Mouse (Mus musculus) monocyte, adult 2 months (primary cell): Measurements from ENCODE around the gene Zbtb22.
A peak's percentile ranks its signal among the peaks of the same experiment; 100 is the strongest.
"Not testable (repeated sequence)": the region's sequence is repeated elsewhere in the genome, so short reads cannot be mapped to it uniquely, and the experiment has no call there.

Experiments
- DNase-seq, 2 experiments: peaks; one replicate each; pipeline ENCODE4 v3.0.0; 2022; ENCODE audit warnings: low spot score in 2 of 2, low read depth in 1 of 2

Zbtb22 gene

DNA sequence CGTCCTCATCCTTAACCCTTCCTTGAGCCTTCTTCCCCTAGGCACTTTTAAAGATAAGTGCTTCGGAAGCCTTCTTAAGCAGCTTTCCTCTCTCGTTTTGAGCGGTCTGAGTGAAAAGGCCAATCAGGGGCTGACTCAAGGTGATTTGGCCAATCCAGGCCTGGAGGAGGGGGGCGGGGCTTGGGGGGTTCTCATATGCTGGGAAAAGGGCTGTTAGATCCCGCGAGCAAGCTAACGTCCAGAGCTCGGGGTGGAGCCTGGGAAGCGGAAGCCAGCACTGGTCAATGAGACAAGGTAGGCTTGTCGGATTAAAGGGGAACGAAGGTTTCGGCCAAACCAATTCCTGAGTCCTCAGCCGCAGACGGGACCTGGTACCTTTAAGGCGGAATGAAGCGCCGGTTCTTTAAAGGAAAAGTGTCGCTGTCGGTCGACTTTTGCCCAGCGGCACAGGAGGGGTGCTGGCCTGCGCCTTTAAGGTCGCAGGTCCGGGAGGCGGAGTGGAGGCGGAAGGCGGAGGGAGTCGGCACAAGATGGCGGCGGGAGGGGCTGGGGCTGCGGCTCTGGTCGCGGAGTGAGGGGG is at the start of gene Zbtb22, which contains the start of gene Tapbp:
TSS of gene Zbtb22 (plus strand) at position 234 of the 580 bp plus-strand sequence.
TSS of gene Tapbp (plus strand) at position 229 of the 580 bp plus-strand sequence.
- peak; percentile 89 to 94 for DNase-seq

DNA sequence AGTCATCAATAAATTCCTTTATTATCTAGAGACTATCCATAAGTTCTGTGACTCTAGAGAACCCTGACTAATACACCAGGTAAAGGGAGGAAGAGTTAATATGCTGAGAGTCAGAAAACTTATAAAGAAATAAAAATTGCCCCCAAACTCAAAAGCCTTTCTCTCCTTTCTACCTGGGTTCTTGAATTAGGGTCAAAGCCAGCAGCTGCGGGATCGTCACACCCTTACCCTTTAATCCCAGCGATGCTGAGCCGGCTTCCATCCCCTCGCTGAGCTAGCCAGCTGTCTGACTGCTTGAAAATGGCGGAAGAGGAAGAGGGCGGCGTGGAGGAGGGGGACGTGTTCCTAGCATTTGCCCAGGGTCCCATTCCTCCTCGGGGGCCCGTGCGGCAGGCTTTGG is 42.2 kb upstream of the Zbtb22 start, which contains the start of gene Gm7029:
TSS of gene Gm7029 (plus strand) at position 301 of the 400 bp plus-strand sequence.
- not testable (repeated sequence) for DNase-seq

DNA sequence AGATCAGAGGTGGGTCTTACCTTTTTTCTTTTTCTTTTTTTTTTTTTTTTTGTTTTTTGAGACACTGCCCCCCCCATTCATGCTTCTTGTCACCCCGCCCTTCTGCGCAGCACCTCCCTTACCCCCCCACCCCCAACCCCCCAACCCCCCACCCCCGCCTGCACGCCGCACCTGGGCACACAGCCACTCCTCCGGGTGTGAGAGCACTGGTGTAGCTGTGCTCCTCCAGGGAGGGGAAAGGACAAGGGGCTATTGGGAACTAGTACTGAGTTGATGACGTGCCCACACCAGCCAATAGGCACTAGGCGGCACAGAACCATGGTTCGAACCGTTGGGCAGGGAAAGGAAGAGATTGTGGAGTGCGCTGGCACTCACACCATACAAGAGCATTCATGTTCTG is 41.3 kb upstream of the Zbtb22 start:
- DNase-seq, result no peak

DNA sequence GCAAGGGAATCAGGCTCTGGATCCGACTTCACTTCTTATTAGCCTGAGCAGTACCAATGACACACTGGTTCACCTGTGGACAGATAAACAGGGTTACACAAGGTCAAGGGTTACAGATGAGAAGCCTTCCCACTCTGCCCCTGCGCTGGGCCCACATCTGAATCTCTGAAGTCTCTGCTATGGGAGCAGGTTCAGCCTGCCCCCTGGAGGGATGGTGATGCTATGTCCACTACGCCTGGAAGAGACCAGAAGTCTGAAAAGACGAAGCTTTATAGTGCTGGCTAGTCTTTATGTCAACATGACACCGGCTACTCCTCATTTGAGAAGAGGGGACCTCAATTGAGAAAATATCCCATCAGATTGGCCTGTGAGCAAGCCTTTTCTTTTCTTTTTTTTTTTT is 39.9 kb upstream of the Zbtb22 start:
- DNase-seq, result not testable (repeated sequence)

DNA sequence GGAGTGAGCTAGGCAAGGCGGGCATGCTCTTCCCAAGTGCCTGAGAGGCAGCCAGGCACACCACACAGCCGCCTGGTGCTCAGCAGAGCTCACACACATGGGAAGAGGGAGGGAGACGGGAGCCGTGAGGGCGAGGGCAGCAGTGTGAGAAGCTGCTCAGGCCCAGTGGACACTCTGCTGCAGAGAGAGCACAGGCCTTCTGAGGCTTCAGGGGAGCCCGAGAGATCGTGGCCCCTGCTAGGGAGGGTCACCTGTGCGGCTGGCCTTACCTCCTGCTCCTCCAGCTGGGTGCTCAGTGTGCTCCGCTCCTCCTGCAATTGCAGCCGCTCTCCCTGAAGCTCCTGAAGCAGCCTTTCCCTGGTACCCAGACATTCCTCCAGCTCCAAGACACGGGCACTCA is 31.4 kb upstream of the Zbtb22 start:
- not testable (repeated sequence) for DNase-seq

DNA sequence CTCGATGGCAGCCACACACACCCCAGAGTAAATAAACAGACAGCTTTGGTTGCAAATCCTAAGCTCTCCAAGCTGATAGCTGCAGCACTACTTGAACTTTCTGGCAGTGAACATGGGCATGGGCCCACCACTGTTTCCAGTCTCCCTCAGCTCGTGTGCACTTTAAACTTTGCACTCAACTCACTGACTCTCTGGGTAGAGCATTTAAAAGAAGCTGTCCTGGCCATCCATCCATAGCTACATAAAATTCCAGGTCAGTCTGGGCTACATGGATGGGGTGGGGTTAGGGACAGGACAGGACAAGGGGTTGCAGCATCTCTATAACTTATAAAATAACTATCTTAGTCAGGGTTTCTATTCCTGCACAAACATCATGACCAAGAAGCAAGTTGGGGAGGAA is 27.9 kb upstream of the Zbtb22 start:
- DNase-seq, result not testable (repeated sequence)

DNA sequence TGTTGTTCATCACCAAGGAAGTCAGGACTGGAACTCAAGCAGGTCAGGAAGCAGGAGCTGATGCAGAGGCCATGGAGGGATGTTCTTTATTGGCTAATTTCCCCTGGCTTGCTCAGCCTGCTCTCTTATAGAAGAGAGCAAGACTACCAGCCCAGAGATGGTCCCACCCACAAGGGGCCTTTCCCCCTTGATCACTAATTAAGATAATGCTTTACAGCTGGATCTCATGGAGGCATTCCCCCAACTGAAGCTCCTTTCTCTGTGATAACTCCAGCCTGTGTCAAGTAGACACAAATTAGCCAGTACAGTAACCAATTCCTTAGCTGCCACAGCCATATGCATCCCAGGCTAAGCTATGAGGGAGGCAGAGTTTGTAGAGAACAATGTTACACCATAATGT is 27.5 kb upstream of the Zbtb22 start:
- DNase-seq, result not testable (repeated sequence)

DNA sequence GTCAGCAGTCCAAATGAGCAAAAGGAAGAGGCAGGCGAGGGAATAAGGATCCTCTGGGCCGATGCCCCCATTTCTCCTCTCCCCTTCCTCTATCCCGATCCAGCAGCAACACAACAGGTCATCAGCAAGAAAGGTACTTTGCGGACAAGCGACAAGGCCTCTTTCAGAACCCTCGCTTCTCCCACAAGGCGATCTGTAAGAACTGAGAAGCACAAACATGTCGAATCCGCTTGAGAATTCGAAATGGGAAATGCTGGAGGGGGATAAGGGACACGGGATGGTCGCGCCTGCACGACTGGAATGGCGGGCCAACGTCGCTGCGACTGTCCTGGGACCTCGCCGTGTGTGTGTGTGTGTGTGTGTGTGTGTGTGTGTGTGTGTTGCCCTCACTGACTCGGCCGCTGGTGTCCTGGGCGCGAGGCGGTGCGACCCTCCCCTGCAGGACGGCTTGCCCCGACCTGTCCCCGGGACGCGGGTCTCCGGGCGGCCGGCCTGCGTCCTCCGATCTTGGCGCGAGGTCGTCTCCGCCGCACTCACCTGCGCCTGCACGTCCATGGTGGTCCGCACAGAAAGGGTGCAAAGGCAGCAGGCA is 25.7 kb upstream of the Zbtb22 start:
- DNase-seq, result not testable (repeated sequence)

DNA sequence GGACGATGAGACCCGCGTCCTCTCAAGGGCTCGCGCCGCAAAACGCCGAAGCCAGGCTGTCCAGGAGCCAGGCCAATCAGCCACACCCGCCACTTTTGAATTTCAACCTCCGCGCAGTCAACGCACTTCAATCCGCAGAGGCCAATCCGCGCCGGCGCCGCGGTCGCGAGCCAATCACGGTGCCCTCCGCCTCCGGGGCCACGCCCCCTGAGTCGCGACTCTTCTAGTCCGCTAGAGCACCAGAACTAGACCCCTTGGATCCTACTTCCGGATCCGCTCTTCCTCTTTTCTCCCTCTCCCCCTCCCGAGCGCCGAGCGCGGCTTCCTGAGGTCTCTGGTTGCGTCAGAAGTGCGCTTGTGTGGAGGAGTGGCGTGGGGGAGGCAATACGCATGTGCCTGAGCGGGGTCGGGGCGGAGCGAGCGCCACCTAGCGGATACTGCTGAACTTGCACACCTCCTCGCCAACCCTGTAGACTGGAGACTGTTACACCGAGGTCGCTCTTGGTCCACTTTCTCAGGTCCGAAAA is 25.1 kb upstream of the Zbtb22 start, which contains the start of gene Kifc1:
TSS of gene Kifc1 (minus strand) at position 129 of the 527 bp plus-strand sequence.
- peak; percentile 98 to 99 for DNase-seq

DNA sequence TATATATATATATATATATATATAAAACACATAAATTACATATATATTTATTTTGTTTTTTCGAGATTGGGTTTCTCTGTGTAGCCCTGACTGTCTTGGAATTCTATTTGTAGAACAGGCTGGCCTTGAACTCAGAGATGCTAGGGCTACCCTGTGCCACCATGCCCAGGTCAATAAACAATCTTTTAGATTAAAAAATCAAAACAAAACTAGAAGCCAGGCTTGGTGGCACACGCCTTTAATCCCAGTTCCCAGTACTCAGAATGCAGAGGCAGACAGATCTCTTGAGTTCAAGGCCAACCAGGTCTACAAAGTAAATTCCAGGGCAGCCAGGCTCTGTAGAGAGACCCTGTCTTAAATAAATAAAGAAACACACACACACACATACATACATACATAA is 24.3 kb upstream of the Zbtb22 start:
- no peak for DNase-seq

DNA sequence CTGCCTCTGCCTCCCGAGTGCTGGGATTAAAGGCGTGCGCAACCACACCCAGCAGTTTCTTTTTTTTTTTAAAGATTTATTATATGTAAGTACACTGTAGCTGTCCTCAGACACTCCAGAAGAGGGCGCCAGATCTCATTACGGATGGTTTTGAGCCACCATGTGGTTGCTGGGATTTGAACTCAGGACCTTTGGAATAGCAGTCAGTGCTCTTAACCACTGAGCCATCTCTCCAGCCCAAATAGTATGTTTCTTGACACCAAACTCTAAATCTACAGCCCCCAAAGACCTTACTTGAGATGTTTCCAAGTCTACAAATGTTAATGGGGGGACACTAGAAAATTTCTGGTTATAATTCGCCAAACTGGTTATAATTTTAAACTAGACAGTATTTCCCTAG is 23.8 kb upstream of the Zbtb22 start:
- DNase-seq, result not testable (repeated sequence)

DNA sequence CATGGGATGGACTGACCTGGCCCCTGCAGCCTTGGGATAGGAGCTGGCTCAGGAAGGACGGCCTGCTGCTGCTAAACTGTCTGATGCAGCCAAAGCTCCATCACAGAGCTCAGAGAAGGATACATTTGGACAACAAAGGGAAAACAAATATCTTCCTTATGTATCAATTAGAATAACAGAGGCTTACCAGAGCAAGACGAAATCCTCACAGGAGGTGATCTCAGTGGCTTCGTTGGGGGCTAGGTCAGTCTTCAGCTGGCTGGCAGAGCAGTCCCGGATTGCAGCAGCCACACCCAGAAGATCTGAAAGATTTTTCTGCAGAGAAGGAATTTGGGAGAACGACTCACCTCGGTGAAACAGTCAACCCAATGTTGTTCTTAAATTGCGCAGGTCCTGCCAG is 23.3 kb upstream of the Zbtb22 start:
- no peak for DNase-seq

DNA sequence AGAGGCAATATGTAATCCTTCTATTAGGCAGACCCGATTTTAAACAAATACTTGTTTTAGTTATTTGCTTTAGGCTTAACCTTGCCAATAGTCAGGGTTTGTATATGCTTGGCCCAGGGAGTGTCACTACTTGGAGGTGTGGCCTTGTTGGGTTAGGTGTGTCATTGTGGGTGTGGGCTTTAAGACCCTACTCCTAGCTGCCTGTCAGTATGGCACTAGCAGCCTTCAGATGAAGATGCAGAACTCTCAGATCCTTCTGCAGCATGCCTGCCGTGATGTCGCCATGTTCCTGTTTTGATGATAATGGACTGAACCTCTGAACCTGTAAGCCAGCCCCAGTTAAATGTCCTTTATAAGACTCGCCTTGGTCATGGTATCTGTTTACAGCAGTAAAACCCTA is 22.7 kb upstream of the Zbtb22 start:
- DNase-seq, result not testable (repeated sequence)

DNA sequence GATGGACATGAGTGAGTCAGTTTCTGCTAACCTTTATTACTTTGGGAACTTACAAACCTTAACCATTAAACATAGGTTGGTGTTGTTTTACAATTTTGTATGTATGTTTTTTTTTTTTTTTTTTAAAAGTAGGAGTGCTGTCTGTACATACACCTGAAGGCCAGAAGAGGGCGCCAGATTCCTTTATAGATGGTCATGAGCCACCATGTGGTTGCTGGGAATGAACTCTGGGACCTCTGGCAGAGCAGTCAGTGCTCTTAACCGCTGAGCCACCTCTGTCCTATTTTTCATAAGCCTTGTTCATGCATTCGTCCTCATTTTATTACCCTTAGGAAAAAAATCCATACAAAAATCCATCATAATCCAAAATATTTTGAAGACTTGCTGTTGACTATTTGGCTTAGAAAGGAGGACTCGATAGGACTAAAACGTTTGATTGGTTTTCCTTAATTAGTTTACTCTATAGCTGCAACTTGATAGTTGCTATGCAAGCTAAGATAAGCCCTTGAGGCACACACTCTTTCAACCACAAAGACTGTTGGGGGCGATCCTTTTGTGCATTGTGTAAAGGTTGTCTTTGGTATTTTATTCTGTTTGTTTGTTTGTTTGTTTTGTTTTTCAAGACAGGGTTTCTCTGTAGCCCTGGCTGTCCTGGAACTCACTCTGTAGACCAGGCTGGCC is 18.4 kb upstream of the Zbtb22 start:
- no peak for DNase-seq

DNA sequence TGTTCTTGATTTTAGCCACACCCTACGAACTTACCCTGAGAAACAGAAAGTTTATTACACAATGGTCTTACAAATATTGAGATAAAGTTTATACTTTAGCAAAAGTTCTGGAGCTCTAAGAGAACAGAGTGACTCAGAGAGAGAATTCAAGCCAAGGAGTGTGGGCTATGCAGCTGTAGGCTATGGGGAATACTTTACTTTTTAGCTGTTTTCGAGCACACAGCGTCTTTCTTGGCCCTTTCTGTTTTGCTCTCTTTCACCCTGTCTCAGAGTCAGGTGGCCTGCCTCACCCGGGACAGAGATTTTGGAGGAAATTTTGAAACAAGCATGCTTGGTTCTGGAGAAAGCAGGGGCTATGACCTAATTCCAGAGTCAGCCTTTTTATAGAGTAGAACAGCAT is 17.5 kb upstream of the Zbtb22 start:
- DNase-seq, result not testable (repeated sequence)

DNA sequence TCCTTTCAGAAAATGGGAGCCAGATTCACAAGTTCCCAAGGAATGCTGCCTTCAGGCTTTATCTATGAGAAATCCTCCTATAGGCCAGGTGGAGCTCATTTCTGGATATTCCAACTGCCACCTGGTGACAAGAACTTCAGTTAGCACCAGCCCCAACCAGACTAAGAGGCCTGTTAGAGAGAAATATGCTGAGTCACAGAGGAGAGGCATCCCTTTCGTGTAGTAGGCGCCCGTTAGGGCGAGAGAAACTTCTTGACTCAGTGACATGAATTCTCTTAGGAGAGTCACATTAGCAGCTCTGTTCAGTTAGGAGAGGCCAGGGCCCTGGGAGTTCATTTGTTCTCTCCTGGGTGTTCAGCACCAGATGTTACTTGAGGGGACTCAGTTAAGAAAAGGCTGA is 16.1 kb upstream of the Zbtb22 start:
- no peak for DNase-seq

DNA sequence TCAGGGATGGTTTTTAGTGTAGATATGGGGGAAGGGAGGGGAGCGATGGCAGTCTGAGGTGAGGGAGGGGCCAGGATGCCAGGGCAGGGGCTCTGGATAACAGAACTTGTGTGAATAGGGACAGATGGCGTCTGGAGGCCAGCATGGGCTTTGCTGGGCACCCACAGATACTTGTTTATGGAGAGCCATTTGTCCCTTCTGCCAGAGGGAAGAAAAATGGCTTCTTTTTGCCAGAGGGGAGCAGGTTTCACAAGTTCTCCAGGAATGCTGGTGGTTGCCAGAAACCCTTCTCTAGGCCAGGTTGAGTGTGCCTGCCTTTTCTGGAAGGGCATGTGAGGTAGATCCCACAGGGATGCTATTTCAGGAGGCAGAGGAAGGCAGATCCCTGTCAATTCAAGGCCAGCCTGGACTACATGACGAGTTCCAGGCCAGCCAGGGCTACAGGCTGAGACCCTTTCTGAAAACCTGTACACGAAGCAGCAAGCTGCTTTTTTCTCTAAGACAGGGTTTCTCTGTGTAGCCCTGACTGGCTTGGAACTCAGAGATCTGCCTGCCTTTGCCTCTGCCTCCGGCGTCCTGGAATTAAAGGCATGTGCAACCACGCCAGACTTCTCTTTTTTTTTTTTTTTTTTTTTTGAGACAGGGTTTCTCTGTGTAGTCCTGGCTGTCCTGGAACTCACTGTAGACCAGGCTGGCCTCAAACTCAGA is 15.3 kb upstream of the Zbtb22 start:
- DNase-seq, result no peak

DNA sequence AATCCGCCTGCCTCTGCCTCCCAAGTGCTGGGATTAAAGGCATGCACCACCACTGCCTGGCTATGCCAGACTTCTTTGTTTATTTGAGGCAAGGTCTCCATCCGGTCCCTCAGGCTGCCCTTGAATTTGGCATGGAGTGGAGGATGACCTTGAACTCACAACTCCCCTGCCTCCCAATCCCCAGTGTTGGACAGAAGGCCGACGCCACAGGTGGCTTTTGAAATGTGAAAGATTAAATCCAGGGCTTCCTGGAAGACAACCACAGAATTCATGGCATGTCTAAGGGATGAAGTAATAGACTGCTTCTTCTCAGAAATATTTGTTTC is 14.8 kb upstream of the Zbtb22 start:
- no peak for DNase-seq

DNA sequence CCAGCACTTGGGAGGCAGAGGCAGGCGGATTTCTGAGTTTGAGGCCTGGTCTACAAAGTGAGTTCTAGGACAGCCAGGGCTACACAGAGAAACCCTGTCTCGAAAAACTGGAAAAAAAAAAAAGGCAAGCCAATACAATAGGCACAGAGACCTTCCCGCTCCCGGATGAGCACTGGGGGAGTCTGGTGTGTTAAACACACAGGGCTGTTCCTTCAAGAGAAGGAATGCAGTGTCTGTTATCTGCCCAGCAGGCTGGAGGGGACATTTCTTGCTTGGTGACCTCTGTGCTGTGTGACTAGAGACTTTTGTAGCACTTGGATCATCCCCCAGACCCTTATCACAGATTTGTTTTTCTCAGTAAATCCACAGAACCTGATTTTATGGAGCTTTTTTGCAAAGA is 14.1 kb upstream of the Zbtb22 start:
- no peak for DNase-seq

DNA sequence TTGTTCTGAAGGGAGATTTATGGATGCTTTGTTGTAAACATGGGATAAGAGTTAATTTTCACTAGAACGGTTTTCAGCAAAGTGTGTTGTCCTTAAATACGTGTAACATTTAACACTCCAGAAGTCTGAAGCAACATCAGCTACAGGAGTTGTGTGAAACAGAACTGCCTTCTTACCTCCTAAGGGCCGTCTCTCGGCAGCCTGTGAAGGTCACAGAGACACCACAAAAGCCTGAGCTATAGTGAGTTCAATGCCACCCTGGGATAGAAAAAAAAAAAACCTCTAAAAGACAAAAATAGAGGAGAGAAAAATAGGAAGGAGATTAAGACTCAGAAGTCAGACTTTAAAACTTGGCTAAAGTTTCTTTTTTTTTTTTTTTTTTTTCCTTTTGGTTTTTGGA is 13.6 kb upstream of the Zbtb22 start:
- no peak for DNase-seq

DNA sequence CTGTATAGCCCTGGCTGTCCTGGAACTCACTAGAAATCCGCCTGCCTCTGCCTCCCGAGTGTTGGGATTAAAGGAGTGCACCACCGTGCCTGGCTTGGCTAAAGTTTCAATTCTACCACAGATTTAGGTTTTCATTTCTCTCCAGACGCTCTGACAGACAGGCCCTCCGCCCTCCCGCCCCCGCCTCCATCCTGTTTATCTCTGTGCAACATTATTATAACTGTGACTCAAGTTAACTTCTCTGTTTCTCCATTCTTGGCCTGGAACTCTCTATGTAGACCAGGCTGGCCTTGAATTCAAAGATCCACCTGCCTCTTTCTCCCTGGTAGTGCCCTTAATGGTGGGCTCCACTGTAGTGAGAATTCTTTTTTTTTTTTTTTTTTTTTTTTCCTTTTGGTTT is 13.2 kb upstream of the Zbtb22 start:
- no peak for DNase-seq
